Mouse (Mus musculus) urinary bladder, adult 18-20 months (tissue): Measurements from ENCODE around the gene Tspan31.
A peak's percentile ranks its signal among the peaks of the same experiment; 100 is the strongest.
"Not testable (repeated sequence)": the region's sequence is repeated elsewhere in the genome, so short reads cannot be mapped to it uniquely, and the experiment has no call there.

Experiments used
- DNase-seq, 2 experiments: peaks; one replicate each; pipeline ENCODE4 v3.0.0; 2022; ENCODE audit warnings: low spot score in 2 of 2, mixed read lengths in 2 of 2

Tspan31 gene

DNA sequence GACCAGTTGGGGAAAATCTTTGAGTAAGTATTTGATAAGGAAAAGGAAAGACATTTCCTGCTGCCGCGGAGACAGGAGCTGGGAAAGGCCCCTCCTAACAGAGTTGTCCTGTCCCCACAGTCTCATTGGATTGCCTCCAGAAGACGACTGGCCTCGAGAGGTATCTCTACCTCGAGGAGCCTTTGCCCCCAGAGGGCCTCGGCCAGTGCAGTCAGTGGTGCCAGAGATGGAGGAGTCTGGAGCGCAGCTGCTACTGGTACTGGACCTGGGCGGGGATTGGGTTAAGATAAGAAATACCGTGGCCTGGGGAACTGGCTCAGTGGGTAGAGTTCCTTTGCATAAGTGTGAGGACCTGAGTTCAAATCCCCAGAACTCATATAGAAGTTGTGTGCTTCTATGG lies 4.1 kb downstream of the Tspan31 start:
- no peak for DNase-seq

DNA sequence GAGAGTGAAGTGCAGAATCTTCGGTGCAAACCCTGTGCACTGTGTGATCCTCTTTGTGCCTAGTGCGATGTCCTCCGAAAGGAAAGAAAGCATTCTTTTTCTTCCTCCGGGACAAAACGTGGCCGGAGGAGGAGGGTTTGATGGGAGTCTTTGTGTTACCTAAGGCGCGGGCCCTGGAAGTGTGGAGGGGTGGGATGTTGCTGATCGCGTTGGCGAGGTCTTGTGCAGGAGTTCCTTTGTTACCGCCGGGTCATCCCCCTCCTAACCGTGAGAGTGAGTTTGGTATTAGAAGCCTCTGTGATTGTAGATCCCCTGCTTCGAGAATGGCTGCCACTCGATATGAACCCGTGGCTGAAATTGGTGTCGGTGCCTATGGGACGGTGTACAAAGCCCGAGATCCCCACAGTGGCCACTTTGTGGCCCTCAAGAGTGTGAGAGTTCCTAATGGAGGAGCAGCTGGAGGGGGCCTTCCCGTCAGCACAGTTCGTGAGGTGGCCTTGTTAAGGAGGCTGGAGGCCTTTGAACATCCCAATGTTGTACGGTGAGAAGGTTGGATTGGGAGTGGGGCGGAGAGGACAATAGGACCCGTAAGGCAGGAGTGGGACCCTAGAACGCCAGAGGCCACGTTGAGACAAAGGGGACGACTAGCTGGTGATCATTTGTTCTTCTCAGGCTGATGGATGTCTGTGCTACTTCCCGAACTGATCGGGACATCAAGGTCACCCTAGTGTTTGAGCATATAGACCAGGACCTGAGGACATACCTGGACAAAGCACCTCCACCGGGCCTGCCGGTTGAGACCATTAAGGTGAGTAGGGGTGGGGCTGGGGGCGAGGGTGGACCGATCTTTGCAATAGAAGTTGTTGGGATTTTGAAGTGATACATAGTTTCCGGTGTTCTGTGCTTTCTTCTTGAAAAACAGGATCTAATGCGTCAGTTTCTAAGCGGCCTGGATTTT lies 5.9 kb downstream of the Tspan31 start:
- no peak for DNase-seq

DNA sequence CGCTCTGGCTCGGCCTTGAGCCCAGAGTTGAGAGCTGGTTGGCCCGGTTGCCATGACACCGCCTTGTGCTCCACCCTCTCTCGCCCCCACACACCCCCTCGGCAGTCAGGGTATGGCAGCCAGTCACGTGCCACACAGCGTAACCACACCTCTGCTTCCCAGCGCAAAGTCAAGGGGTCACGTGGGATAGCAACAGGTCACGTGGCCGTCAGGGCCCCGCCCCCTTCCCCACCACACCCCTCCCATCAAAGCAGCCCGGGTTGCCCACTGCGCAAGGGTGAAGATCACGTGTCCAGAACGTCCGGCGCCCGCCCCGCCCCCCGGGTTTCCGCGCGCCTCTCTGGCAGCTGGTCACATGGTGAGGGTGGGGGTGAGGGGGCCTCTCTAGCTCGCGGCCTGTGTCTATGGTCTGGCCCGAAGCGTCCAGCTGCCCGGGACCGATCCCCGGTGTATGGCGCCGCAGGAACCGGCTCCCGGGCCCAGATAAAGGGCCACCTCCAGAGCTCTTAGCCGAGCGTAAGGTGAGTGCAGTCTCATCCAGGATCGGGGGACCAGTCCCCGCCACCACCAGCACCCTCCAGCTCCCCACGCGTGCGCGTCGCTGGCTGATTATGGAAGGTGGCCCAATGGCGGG lies 6.7 kb downstream of the Tspan31 start, which contains the start of gene Cdk4:
TSS of gene Cdk4 (plus strand) at position 296 of the 634 bp plus-strand sequence.
- DNase-seq, result peak; percentile 93 to 98

DNA sequence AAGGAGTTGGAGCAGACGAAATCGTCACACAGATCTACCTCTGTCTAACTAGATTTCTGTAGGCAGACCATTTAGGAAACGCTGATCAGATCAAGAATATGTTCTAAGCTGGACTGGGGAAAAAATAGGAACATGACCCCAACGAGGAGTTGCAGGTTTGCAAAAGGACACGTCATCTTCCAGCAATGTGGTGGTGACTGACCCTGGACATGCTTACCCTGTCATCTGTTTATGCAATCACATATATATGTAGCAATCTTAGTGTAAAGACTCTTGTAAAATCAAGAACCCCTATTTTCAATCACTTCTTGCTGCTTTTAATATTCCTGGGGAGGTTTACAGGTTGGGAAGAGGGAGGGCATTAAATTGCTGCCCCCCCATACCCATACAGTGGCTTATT lies 7.6 kb downstream of the Tspan31 start:
- DNase-seq, result no peak

DNA sequence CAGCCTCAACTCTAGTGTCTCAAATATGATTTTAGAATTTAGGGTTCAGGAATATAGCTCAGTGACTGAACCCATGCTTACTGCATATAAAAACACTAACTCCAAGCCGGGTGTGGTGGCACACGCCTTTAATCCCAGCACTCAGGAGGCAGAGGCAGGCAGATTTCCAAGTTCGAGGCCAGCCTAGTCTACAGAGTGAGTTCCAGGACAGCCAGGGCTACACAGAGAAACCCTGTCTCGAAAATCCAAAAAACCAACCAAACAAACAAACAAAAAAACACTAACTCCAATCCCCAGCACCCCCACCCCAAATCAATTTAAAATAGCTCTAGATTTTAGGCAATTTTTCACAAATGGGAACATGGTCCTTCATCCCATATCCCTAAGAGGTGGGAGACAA lies 8.0 kb downstream of the Tspan31 start:
- DNase-seq, result not testable (repeated sequence)

DNA sequence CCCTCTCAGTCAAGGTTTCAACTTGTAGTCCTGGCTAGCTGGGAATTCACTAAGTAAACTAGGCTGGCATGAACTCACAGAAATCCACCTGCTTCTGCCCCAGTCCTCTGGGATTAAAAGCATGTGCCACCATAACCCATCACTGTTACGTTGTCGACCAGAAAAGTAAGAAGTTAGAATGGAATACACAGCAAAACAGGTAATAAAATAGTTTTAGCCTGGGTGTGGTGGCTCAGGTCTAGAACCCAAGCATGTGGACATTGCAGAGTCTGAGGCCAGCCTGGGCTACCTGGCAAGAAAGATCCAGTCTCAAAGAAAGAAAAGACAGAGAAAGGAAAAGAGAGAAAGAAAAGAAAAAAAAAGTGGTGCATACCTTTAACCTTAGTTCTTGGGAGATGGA lies 8.6 kb downstream of the Tspan31 start:
- DNase-seq, result no peak

DNA sequence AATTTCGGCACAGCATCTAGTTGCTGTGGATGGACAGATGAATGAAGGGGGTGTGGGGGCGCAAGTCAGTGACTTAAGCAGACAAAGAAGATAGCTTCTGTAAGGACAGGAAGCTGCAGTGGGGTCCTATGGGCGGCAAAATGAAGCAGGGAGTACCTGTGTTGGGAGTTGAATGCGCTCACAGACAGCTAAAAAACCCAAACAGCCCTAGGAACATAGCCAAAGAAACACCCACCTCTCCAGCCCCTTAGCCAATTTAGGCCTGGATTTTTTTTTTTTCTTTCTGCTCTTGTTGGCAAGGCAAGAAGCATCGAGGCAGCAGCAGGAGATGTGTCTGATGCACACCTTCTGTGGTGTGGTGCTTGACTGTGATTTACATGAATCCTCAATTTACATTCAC lies 9.0 kb downstream of the Tspan31 start:
- DNase-seq, result no peak

DNA sequence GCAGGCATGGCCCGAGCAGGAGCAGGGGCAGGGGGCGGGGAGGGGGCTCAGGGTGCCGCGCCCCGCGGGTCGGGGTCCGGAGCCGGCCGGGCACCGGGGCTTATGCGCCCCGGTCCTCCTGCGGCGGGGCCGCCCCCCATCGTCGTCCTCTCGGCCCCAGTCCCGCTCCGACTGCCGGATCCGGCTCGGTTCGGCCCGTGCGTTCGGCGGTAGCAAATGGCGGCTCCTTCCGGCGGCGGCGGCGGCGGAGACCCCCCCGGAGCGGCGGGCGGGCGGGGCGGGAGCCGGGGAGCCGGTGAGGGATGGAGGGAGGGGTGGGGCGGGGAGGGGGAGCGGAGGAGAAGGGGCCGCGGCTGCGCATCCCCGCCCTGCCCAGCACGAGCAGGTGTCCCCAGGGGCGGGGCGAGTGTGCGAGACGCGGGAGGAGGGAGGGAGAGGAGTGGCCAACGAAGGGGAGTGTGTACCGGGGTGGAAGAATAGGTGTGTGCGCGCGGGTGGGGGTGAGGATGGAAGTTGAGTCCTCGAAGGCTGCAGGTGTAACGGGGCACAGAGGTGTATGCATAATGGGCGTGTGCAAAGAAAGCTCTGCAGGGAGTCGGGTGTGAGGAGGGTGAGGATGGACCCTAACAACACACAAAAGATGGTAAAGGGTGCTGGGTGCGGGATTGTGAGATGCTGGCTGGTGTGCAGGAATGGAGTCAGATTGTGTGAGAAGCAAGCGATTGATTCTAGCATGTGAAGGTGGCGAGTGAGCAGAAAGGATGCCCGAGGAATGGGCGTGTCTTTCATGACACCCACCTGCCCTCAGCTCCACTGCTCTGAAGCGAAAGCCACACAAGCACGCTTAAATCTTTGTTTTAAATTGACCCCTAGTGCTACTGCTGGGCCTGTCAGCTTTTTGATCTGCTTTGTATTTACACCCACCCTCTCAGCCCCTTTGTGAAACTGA lies 9.8 kb downstream of the Tspan31 start, which contains the start of gene March9:
TSS of gene March9 (minus strand) at position 217 of the 949 bp plus-strand sequence.
- DNase-seq, result peak in 1 of 2 experiments; percentile 56

DNA sequence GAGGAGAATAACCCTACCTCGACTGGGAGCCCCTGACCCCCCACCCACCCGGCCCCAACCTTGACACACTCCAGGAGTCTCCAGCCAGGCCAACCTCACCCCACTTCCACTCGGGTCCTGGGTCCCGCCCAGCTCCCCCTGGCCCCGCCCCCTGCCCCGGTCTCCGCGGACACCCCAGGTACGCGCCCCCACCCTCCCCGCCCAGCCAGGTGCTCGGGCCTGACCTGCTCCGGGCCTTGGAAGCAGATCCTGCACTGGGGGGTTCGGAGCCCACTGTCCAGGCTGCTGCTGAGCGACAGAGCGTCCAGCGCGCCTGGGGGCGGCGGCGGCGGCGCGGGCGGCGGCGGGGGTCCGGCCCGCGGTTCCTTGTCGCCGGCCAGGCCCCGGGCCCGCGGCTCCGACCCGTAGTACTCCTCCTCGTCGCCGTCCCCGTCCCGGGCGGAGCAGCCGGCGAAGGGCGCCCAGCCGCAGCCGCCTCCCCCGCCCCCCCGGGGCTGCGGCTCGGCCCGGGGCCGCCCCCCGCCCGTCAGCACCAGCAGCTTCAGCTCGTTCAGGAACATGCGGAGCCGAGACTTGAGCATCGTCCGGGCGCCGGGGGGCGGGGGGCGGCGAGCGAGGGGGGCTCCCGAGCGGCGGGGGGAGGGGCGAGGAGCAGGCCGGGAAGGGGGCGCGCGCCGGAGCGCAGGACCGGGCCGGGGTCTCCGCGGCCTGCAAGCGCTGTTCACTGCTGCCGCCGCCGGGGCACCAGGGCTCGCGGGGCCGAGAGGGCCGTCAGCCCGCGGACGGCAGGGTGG lies 10.7 kb downstream of the Tspan31 start:
- no peak for DNase-seq

DNA sequence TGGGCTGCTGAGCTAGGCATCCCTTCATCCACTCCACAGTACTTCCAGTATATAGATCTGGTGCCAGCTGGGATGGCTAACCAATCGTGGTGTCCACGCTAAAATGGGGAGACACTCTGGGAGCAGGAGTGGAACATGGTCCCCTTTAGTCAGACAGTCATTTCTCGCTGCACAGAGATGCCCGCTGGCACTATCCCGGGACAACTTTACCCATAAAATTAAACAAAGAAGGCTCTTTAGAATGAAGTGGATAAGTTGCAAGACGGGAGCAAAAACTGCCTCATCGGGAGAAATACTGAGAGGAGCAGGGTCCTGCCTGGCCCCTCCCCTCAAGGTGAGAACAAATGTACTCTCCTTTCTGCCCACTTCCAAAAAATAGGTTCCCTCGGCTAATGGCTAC lies 11.4 kb downstream of the Tspan31 start:
- DNase-seq, result no peak

DNA sequence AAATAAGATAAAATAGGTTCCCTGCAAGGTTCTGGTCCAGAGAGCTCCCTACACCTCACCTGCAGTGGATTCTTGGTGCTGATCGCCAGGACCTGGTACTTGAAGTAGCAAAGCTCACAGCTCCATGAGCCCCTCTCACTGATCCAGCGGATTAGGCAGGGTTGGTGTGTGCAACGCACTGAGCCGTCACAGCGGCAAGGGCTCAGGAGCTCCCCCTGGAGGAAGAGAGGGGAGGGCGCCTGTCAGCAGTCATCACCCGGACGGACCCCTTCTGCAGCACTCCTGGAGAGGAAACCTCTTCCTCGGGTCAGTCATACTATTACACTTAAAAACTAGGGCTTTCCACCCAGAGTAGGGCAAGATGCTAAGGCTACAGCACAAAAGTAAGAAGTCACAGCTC lies 11.9 kb downstream of the Tspan31 start:
- DNase-seq, result peak in 1 of 2 experiments; percentile 56

DNA sequence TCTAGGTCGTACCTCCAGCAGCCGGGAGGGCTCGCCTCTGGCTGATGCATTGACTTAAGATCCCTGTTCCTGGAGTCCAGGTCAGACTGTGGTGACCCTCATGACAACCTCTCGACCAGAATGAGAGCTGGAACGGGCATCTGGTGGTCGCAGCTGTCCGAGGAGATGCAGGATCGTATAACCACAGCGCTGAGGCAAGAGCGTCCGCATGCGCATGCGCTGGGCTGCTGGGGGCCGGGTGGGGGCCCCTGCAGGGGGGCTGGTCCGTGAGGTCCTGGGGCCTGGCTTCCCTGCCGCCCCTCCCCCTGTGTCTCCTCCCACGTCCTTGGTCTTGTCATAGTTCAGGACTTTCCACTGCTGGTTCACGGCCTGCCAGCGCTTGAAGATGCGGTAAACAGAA lies 13.6 kb downstream of the Tspan31 start:
- no peak for DNase-seq

DNA sequence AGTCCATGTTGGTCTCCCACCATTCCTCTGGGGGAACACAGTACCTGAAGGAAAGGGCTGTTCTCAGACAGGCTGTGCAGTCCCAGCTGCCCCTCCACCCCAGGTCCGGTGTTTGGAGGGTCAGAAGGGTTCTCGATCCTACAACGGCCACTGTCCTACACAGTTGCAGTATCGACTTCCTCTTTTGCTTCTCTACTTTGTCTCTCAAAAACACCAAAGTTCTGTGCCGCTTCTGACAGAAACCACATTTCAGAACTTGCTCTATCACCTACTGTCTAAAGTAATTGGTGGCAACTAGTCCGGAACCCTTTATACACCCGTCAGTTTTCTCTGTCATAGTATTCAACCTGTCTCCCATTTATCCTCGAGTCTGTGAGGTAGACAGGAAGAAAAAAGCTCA lies 14.7 kb downstream of the Tspan31 start:
- no peak for DNase-seq

DNA sequence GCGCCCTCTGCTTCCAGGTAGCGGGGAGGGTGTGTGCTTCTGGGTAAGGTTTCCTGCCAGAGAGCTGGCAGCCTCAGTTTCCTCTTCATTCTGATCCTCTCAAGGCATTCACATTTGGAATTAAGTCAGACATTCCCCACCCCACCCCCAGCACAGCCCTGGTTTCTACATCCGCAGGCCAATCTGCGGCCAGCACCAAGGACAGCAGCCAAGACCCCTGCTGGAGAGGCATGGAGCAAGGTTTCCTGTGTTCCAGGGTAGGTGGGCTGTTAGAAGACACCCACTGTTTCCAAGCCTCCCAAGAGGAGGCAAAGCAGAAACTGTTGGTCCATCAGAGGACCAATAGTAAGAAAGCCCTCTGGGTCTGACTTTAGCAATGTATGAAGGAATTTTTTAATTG lies 15.4 kb downstream of the Tspan31 start:
- DNase-seq, result no peak

DNA sequence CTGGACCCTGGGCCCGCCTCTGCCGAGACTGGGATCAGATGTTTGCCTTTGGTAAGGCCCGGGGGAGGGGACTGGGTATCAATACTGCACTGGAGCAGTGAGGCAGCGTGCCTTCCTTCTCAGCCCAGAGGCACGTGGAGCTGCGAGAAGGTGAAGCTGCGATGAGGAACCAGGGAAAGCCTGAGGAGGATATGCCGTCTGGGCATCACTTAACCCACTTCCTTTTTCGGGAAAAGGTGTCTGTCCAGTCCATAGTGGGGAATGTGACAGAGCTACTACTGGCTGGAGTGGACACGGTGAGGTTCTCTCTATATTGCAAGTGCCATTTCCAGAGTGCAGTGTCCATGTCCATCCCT lies 20.0 kb downstream of the Tspan31 start:
- no peak for DNase-seq

DNA sequence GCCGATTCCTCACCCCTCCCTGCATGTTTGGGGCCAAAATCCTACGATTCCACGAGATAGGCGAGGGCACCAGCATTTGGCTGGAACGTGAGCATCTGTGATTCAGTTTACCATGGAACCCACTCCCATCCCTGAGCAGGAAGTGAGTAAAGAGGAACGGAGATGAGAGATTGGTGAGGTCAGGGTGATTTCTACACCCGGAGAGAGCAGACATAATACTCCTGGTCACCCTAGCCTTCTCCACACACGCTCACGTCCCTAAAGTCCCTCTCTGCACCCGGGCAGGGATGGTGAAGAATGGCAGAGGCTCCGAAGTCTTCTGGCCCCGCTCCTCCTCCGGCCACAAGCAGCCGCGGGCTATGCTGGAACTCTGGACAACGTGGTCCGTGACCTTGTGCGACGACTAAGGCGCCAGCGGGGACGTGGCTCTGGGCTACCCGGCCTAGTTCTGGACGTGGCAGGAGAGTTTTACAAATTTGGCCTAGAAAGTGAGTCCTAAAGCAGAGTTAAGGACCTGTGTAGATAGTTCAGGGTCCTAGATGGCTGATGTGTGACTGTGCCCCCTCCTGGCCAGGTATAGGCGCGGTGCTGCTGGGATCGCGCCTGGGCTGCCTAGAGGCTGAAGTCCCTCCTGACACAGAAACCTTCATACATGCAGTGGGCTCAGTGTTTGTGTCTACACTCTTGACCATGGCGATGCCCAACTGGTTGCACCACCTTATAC lies 20.5 kb downstream of the Tspan31 start:
- DNase-seq, result peak in 1 of 2 experiments; percentile 18

DNA sequence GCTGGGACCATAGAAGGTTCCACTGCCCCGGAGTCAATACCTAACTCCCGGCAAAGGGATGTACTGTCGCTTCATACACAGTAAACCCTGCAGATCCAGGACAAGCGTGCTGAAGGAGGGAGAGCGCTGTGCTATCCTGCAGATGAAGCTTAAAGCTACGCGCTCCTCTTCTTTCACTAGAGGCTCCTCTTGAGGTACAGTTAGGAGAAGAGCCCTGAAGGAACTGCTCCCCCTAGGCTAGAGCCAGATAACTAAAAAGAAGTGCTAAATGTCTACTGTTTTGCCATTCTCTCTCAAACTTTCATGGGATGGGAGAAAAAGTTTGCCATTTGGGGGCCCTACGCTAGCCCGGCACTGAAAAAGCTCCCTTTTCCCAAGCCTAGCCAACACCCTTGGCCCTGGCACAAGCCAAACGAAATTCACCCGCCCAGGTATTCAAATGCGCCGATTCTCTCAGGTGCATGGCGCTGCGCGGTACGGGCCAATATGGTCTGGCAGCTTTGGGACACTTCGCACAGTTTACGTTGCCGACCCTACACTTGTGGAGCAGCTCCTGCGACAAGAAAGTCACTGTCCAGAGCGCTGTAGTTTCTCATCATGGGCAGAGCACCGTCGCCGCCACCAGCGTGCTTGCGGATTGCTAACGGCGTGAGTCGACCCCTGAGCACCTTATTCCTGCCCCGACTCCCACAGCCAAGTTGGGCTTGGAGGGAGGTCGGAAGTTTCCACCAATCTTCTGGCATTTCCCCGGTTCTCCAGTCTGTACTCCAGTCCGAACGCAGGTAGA lies 21.3 kb downstream of the Tspan31 start:
- peak in 1 of 2 experiments; percentile 26 for DNase-seq

DNA sequence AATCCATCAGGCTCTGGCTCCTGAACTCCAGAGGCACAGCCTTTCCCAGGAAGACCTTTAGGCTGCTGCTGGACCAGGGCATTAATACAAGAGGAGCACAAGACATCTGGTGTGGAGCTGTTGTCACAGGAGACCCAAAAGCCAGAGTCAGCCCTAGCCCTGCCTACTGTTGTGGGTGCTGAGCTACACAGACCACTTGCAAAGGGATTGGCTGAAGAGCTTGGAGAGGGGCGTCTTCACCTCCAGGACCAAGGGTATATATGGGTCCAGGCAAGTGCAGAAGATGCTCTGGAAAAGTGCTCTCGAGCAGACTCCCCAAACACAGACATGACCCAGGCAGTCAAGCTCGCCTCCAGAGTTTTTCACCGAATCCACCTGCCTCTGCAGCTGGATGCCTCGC lies 22.1 kb downstream of the Tspan31 start, which contains the start of gene Cyp27b1:
TSS of gene Cyp27b1 (plus strand) at position 297 of the 400 bp plus-strand sequence.
- DNase-seq, result no peak

DNA sequence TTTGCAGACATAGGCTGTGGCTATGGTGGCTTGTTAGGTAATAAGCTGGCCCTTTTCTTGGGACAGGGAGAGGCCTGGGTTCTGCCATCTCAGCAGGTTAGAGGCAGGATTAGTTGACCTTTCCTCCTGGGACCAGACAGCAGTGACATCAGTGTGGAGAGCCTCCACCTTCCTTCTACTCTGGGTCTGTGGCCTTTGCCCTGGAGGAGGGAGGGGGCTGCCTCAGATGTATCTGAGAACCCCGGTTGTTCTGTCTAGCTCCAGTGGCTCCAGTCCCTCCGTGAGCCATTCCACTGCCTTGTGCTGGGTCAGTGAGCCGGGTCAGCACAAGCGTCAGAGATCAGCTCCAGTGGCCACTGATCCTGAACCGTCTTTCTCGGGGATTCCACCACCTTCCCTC lies 26.9 kb downstream of the Tspan31 start:
- DNase-seq, result no peak
